Mouse (Mus musculus) heart, adult 2 months (tissue): ENCODE results near the gene Col4a1.

Experiments used
- CTCF ChIP-seq: fragments of 200-600 bp; IDR thresholded peaks from 2 replicates; pipeline ENCODE4 v1.8.1; 2022; ENCODE audit warnings: antibody characterized with exemption, mild to moderate bottlenecking, moderate library complexity
- EP300 ChIP-seq: fragments of 200-500 bp; IDR thresholded peaks from 2 replicates; pipeline ENCODE4 v1.6.1; 2011; ENCODE audit warnings: low read depth, low read length, control low read depth; ENCODE audit not compliant: insufficient read depth
- POLR2A ChIP-seq: fragments of 200-500 bp; IDR thresholded peaks from 2 replicates; pipeline ENCODE4 v1.6.1; 2011; ENCODE audit warnings: mild to moderate bottlenecking, low read depth, low read length, control low read depth; ENCODE audit not compliant: insufficient read depth

DNA sequence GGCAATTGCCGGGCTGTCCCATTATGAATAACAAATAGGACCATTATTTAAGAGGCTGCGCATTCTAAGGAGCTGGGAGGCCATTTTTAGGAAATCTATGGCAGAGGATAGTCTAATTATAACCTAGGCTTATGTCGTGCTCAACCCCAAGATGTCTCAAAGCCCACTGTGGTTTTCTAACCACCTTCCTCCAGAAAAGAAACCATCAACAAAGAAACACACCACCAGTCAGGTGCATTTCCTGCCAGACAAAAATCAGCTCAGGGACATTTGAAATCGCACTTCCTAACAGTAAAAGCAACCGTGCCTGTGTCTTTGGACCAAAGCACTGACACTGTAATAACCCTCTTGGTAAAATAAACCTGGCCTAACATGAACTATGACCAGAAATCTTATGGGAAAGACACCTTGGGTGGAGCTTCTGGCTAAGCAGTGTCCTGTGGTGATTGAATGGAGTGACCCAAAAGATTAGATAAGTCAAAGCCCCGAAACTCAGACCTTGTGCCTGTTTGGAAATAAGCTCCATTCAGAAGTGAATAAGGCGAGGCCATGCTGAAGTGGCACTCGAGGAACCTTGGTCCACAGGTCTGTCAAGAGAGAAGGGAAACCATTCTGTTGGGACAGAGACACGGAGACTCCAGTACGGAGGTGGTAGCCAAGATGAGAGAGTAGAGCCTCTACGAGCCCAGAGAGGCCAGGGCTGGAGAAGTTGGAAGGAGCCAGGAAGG lies 131.0 kb downstream of the Col4a1 start:
- TF ChIP-seq POLR2A: no peak
- TF ChIP-seq CTCF: no peak
- TF ChIP-seq EP300: no peak
